Mouse (Mus musculus): ENCODE measurements around the gene Csnk1d. TPM values are rescaled to one million over a fixed set of nuclear protein-coding genes. Genes with fewer than 3 reads are reported as not detected.

The Csnk1d gene
- polyA plus RNA-seq, 1 experiment from 2014 or later, result 93.9 TPM

- Histone ChIP-seq H3K27me3 (replicated peaks; ENCODE audit: control insufficient read depth, insufficient read depth, low read length) (no peaks in the 10 kb centered on the region), H3K9ac (ENCODE audit: low read depth, low read length) (peak overlapping the region; percentile 100), H3K4me3 (ENCODE audit: low read length) (peak overlapping the region; percentile 97), H3K27ac (ENCODE audit: low read length) (peak overlapping the region; percentile 94), H3K9me3 (ENCODE audit: control insufficient read depth, low read length) (no peaks in the 10 kb centered on the region), H3K36me3 (ENCODE audit: control insufficient read depth, insufficient read depth, low read length) (0 out of 2 replicates have a peak, but pooled peaks cover 3% of the 10 kb centered on the region), H3K4me2 (ENCODE audit: low read depth, low read length) (peak overlapping the region; percentile 91), H3K4me1 (ENCODE audit: control insufficient read depth, insufficient read depth, low read length) (peaks cover 37% of the 10 kb centered on the region)
- ATAC-seq, result peak; percentile 27
- WGBS, result 1% methylated on average over 32 of the region's 35 CpGs
Observed at GRCm38 (mm10) chr11:120990126-120990781, 876 bp downstream of the Csnk1d start.

GRCm38 (mm10) chr11:120989523-120989922, 1.6 kb downstream of the Csnk1d start:
- WGBS, result 0% methylated on average over 1 of the region's 1 CpGs
- H3K9ac ChIP-seq (ENCODE audit: low read depth, low read length), result peak overlapping the region; percentile 100
- no peaks in the 10 kb centered on the region for H3K9me3 ChIP-seq (ENCODE audit: control insufficient read depth, low read length)
- H3K4me2 ChIP-seq (ENCODE audit: low read depth, low read length), result peak overlapping the region; percentile 91
- ATAC-seq, result no peak
- peak overlapping the region; percentile 30; the same call in 1 of the 2 replicates for H3K27ac ChIP-seq (ENCODE audit: low read length)
- peak overlapping the region; percentile 97 for H3K4me3 ChIP-seq (ENCODE audit: low read length)
- H3K36me3 ChIP-seq (ENCODE audit: control insufficient read depth, insufficient read depth, low read length), result 0 out of 2 replicates have a peak, but pooled peaks cover 3% of the 10 kb centered on the region
- no peaks in the 10 kb centered on the region for H3K27me3 ChIP-seq (replicated peaks; ENCODE audit: control insufficient read depth, insufficient read depth, low read length)
- peaks cover 40% of the 10 kb centered on the region for H3K4me1 ChIP-seq (ENCODE audit: control insufficient read depth, insufficient read depth, low read length)

GRCm38 (mm10) chr11:120988410-120988809, 2.7 kb downstream of the Csnk1d start:
- WGBS, result 73% methylated on average over 4 of the region's 4 CpGs
- Histone ChIP-seq H3K4me3 (ENCODE audit: low read length) (no peak overlapping the region), H3K4me2 (ENCODE audit: low read depth, low read length) (0 out of 2 replicates have a peak overlapping the region, but pooled peaks have one; percentile 91), H3K9me3 (ENCODE audit: control insufficient read depth, low read length) (no peaks in the 10 kb centered on the region), H3K27ac (ENCODE audit: low read length) (no peak overlapping the region), H3K36me3 (ENCODE audit: control insufficient read depth, insufficient read depth, low read length) (0 out of 2 replicates have a peak, but pooled peaks cover 3% of the 10 kb centered on the region), H3K4me1 (ENCODE audit: control insufficient read depth, insufficient read depth, low read length) (peaks cover 40% of the 10 kb centered on the region), H3K9ac (ENCODE audit: low read depth, low read length) (peak overlapping the region; percentile 100; the same call in 1 of the 2 replicates), H3K27me3 (replicated peaks; ENCODE audit: control insufficient read depth, insufficient read depth, low read length) (no peaks in the 10 kb centered on the region)
- no peak for ATAC-seq

- Histone ChIP-seq H3K9ac (ENCODE audit: low read depth, low read length) (no peak overlapping the region), H3K4me2 (ENCODE audit: low read depth, low read length) (no peak overlapping the region), H3K4me1 (ENCODE audit: control insufficient read depth, insufficient read depth, low read length) (peaks cover 34% of the 10 kb centered on the region), H3K27ac (ENCODE audit: low read length) (no peak overlapping the region), H3K36me3 (ENCODE audit: control insufficient read depth, insufficient read depth, low read length) (0 out of 2 replicates have a peak, but pooled peaks cover 6% of the 10 kb centered on the region), H3K4me3 (ENCODE audit: low read length) (no peak overlapping the region), H3K27me3 (replicated peaks; ENCODE audit: control insufficient read depth, insufficient read depth, low read length) (no peaks in the 10 kb centered on the region), H3K9me3 (ENCODE audit: control insufficient read depth, low read length) (no peaks in the 10 kb centered on the region)
- ATAC-seq, result no peak
- WGBS, result 76% methylated on average over 3 of the region's 3 CpGs
Observed at GRCm38 (mm10) chr11:120987608-120988007, 3.5 kb downstream of the Csnk1d start.

- Histone ChIP-seq H3K27me3 (replicated peaks; ENCODE audit: control insufficient read depth, insufficient read depth, low read length) (no peaks in the 10 kb centered on the region), H3K4me1 (ENCODE audit: control insufficient read depth, insufficient read depth, low read length) (peaks cover 26% of the 10 kb centered on the region), H3K4me2 (ENCODE audit: low read depth, low read length) (no peak overlapping the region), H3K9ac (ENCODE audit: low read depth, low read length) (no peak overlapping the region), H3K4me3 (ENCODE audit: low read length) (no peak overlapping the region), H3K9me3 (ENCODE audit: control insufficient read depth, low read length) (no peaks in the 10 kb centered on the region), H3K27ac (ENCODE audit: low read length) (0 out of 2 replicates have a peak overlapping the region, but pooled peaks have one; percentile 31), H3K36me3 (ENCODE audit: control insufficient read depth, insufficient read depth, low read length) (peaks cover 12% of the 10 kb centered on the region; the same call in 1 of the 2 replicates)
- no peak for ATAC-seq
- WGBS, result 71% methylated on average over 4 of the region's 4 CpGs
Observed at GRCm38 (mm10) chr11:120984448-120985330, 6.4 kb downstream of the Csnk1d start.

GRCm38 (mm10) chr11:120982459-120982858, 8.7 kb downstream of the Csnk1d start:
- Histone ChIP-seq H3K27me3 (replicated peaks; ENCODE audit: control insufficient read depth, insufficient read depth, low read length) (no peaks in the 10 kb centered on the region), H3K27ac (ENCODE audit: low read length) (no peak overlapping the region), H3K4me3 (ENCODE audit: low read length) (no peak overlapping the region), H3K4me2 (ENCODE audit: low read depth, low read length) (no peak overlapping the region), H3K9ac (ENCODE audit: low read depth, low read length) (no peak overlapping the region), H3K9me3 (ENCODE audit: control insufficient read depth, low read length) (no peaks in the 10 kb centered on the region), H3K4me1 (ENCODE audit: control insufficient read depth, insufficient read depth, low read length) (peaks cover 10% of the 10 kb centered on the region), H3K36me3 (ENCODE audit: control insufficient read depth, insufficient read depth, low read length) (peaks cover 12% of the 10 kb centered on the region)
- no peak for ATAC-seq

GRCm38 (mm10) chr11:120981661-120982060, 9.5 kb downstream of the Csnk1d start:
- no peak overlapping the region for H3K27ac ChIP-seq (ENCODE audit: low read length)
- no peak overlapping the region for H3K9ac ChIP-seq (ENCODE audit: low read depth, low read length)
- H3K27me3 ChIP-seq (replicated peaks; ENCODE audit: control insufficient read depth, insufficient read depth, low read length), result no peaks in the 10 kb centered on the region
- H3K4me1 ChIP-seq (ENCODE audit: control insufficient read depth, insufficient read depth, low read length), result peaks cover 10% of the 10 kb centered on the region
- peaks cover 12% of the 10 kb centered on the region for H3K36me3 ChIP-seq (ENCODE audit: control insufficient read depth, insufficient read depth, low read length)
- no peaks in the 10 kb centered on the region for H3K9me3 ChIP-seq (ENCODE audit: control insufficient read depth, low read length)
- no peak for ATAC-seq
- H3K4me2 ChIP-seq (ENCODE audit: low read depth, low read length), result no peak overlapping the region
- WGBS, result 91% methylated on average over 4 of the region's 4 CpGs
- no peak overlapping the region for H3K4me3 ChIP-seq (ENCODE audit: low read length)

- Histone ChIP-seq H3K27me3 (replicated peaks; ENCODE audit: control insufficient read depth, insufficient read depth, low read length) (no peaks in the 10 kb centered on the region), H3K27ac (ENCODE audit: low read length) (peak overlapping the region; percentile 59), H3K4me1 (ENCODE audit: control insufficient read depth, insufficient read depth, low read length) (peaks cover 10% of the 10 kb centered on the region), H3K36me3 (ENCODE audit: control insufficient read depth, insufficient read depth, low read length) (peaks cover 10% of the 10 kb centered on the region), H3K9me3 (ENCODE audit: control insufficient read depth, low read length) (no peaks in the 10 kb centered on the region), H3K4me2 (ENCODE audit: low read depth, low read length) (no peak overlapping the region), H3K9ac (ENCODE audit: low read depth, low read length) (no peak overlapping the region), H3K4me3 (ENCODE audit: low read length) (no peak overlapping the region)
- WGBS, result 67% methylated on average over 9 of the region's 9 CpGs
- ATAC-seq, result peak; percentile 78
Observed at GRCm38 (mm10) chr11:120980427-120981035, 10.6 kb downstream of the Csnk1d start.

Measured in intestine, embryonic 16.5 days (tissue).